Mouse (Mus musculus) G1E-ER4 (cell line): ENCODE results near the gene Pard6a. TPM values are rescaled to one million over a fixed set of nuclear protein-coding genes. Genes with fewer than 3 reads are reported as not detected.

Experiments used
- GATA1 ChIP-seq: IDR thresholded peaks from one replicate; pipeline ENCODE4 v1.8.0; 2012; ENCODE audit warnings: low read length, inconsistent platforms
- polyA plus RNA-seq: library from polyadenylated mRNA; stranded (reverse); fragments of >175 nt; gene quantifications from 2 replicates; pipeline ENCODE4 v1.2.3, GENCODE M21; 2012

Gene Pard6a
- polyA plus RNA-seq, 1 experiment: 8.1 TPM

GRCm38 (mm10) chr8:105716302-105716945, 15.5 kb downstream of the Pard6a start:
- TF ChIP-seq GATA1: no peak

GRCm38 (mm10) chr8:105719637-105720036, 18.7 kb downstream of the Pard6a start:
- TF ChIP-seq GATA1: no peak

- TF ChIP-seq GATA1: no peak
Measured at GRCm38 (mm10) chr8:105722861-105723260, 21.9 kb downstream of the Pard6a start.

- no peak for TF ChIP-seq GATA1
Measured at GRCm38 (mm10) chr8:105725726-105726125, 24.8 kb downstream of the Pard6a start.

GRCm38 (mm10) chr8:105727397-105728124, 26.6 kb downstream of the Pard6a start:
- no peak for TF ChIP-seq GATA1

- TF ChIP-seq GATA1: peak; percentile 74
Measured at GRCm38 (mm10) chr8:105732186-105732585, 31.2 kb downstream of the Pard6a start.

- TF ChIP-seq GATA1: no peak
Measured at GRCm38 (mm10) chr8:105739216-105739615, 38.3 kb downstream of the Pard6a start.

GRCm38 (mm10) chr8:105743301-105743700, 42.4 kb downstream of the Pard6a start:
- no peak for TF ChIP-seq GATA1

- no peak for TF ChIP-seq GATA1
Measured at GRCm38 (mm10) chr8:105750606-105751005, 49.7 kb downstream of the Pard6a start.

Other genes with a start within 250 kb of the Pard6a start
- gene Tppp3, start 229.6 kb upstream of the Pard6a start, polyA plus RNA-seq: not detected in 2 replicates
- 0.15 and 0.16 TPM in 2 replicates for gene Zdhhc1, start 204.2 kb upstream of the Pard6a start, polyA plus RNA-seq
- not detected in 2 replicates for gene Hsd11b2, start 182.4 kb upstream of the Pard6a start, polyA plus RNA-seq
- 17.4 and 23.6 TPM in 2 replicates for gene Atp6v0d1, start 135.1 kb upstream of the Pard6a start, polyA plus RNA-seq
- gene Ripor1, start 95.9 kb upstream of the Pard6a start, polyA plus RNA-seq: 56.3 and 62.8 TPM in 2 replicates
- gene Ctcf, start 64.6 kb upstream of the Pard6a start, polyA plus RNA-seq: 187 and 251 TPM in 2 replicates
- 0.10 TPM in 1 of 2 replicates, not detected in the other for gene Agrp, start 63.8 kb upstream of the Pard6a start, polyA plus RNA-seq
- gene Carmil2, start 14.9 kb upstream of the Pard6a start, polyA plus RNA-seq: 1.3 and 1.7 TPM in 2 replicates
- gene Acd, start within 50 bp of the Pard6a start, polyA plus RNA-seq: 32.7 and 72.3 TPM in 2 replicates
- gene 4933405L10Rik, start 6.5 kb downstream of the Pard6a start, polyA plus RNA-seq: not detected in 2 replicates
- 40.0 and 52.9 TPM in 2 replicates for gene Enkd1, start 7.1 kb downstream of the Pard6a start, polyA plus RNA-seq
- gene Gfod2, start 57.5 kb downstream of the Pard6a start, polyA plus RNA-seq: 4.7 TPM in 2 replicates
- gene Ranbp10, start 126.2 kb downstream of the Pard6a start, polyA plus RNA-seq: 23.9 and 32.1 TPM in 2 replicates
- not detected in 2 replicates for gene Tsnaxip1, start 126.6 kb downstream of the Pard6a start, polyA plus RNA-seq
- 15.8 and 16.9 TPM in 2 replicates for gene Cenpt, start 152.1 kb downstream of the Pard6a start, polyA plus RNA-seq
- 35.4 and 41.5 TPM in 2 replicates for gene Thap11, start 154.0 kb downstream of the Pard6a start, polyA plus RNA-seq
- 239 and 337 TPM in 2 replicates for gene Nutf2, start 159.4 kb downstream of the Pard6a start, polyA plus RNA-seq
- gene Edc4, start 179.7 kb downstream of the Pard6a start, polyA plus RNA-seq: 20.8 and 27.6 TPM in 2 replicates
- gene Nrn1l, start 192.4 kb downstream of the Pard6a start, polyA plus RNA-seq: 1.8 and 2.4 TPM in 2 replicates
- gene Pskh1, start 199.3 kb downstream of the Pard6a start, polyA plus RNA-seq: 13.6 and 26.7 TPM in 2 replicates
- gene Ctrl, start 232.7 kb downstream of the Pard6a start, polyA plus RNA-seq: 0.46 TPM in 1 of 2 replicates, not detected in the other
- 183 and 226 TPM in 2 replicates for gene Psmb10, start 237.3 kb downstream of the Pard6a start, polyA plus RNA-seq
- 0.31 and 0.39 TPM in 2 replicates for gene Lcat, start 242.2 kb downstream of the Pard6a start, polyA plus RNA-seq